Mouse (Mus musculus) testis, postnatal 10 days (tissue): ENCODE data around the gene Mocs2.
A peak's percentile ranks its signal among the peaks of the same experiment; 100 is the strongest.

ENCODE experiments used
- DNase-seq: peaks from one replicate; pipeline ENCODE4 v3.0.0; 2021; ENCODE audit warnings: low spot score

The Mocs2 gene

DNA sequence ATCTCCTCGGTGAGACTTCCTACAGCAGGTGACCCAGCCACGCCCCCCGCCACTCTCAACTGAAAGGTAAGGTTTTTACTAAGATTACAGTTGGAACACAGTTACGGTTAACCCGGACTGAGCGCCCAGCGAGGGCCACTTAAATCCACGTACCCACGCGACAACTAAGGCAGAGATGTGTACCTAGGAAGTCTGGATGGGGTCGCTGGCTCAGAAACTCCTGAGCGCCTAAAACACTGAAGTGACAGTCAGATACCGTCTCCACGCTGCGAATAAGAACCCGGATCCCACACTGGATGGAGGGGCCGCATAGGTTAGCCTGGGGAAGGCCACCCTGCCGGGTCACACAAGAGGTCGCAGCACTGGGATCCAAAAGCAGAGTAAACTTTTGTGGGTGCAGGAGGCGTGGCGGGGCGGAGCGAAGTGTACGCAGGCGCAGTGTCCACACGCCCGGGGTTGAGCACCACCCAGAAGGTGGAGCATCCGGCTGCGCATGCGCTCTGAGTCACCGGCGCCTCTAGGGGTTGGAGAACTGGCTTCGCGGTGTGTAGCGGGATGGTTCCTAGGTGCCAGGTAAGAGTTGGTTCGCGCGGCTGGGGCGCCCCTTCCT is at the start of gene Mocs2:
Gene Mocs2, plus strand, starts transcription at position 486 of the 610 bp plus-strand sequence.
- DNase-seq, result peak; percentile 97

DNA sequence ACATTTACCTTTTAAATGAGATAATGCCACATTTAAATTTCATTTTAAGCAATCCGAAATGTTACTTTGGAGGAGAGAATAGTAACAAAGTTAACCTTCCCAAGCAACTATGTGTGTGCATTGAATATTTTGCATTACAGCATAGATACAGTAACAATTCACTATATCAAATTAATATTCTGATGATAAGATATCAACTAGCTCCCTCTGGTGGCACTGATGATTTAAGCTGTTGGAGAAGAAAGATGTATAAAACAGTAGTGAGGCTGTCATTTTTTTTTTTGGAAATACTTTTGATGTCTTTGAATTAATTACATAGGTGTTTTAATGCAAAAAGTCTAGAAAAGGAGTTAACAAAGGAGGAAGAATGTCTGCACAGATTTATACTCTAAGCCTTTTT is 26.5 kb upstream of the Mocs2 start:
- no peak for DNase-seq

DNA sequence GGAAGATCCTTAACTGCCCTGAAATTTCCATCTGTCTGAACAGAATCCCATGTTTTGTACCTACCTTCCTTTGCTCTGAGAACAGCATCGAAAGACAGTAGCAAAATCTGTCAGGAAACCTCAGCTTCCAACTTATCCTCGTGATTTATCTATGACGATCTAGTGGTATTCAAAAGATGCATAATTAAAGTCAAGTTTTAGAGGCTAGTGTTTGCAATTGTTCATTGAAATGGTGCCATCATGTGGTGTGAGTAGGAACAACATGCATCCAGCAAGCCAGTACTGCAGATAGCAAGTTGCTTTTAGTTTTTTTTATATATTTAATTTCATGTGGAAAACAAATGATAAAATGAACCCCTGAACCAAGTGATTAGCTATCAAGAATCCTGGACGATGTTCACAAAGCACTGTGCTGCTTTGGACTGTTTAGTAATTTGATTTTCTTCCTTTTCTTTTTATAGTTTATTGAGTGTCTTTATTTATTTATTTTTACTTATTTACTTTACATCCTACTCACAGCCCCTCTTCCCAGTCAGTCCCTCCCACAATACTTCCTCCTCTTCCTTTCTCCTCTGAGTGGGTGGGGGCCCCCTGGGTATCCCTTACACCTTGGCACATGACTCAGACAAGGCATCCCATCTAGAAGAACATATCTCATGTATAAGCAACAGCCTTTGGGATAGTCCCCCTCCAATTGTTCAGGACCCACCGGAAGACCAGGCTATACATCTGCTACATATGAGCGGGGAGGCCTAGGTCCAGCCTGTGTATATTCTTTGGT is 24.6 kb upstream of the Mocs2 start:
- DNase-seq, result peak; percentile 74

DNA sequence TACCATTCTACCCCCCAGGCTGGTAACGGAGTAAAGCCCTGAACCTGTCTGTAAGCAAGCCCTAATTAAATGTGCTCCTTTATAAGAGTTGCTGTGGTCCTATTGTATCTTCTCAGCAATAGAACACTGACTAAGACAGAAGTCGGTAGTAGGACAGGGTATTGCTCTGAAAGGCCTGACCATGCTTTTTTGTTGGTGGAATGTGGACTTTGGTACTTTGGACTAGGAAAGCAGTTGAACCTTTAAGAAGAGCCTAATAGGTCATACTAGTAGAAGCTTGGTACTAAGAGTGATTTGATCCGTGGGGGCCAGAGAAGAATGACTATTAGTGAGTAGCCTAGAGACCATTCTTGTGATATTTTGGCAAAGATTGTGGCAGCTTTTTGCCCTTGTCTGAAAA is 16.2 kb upstream of the Mocs2 start:
- no peak for DNase-seq

DNA sequence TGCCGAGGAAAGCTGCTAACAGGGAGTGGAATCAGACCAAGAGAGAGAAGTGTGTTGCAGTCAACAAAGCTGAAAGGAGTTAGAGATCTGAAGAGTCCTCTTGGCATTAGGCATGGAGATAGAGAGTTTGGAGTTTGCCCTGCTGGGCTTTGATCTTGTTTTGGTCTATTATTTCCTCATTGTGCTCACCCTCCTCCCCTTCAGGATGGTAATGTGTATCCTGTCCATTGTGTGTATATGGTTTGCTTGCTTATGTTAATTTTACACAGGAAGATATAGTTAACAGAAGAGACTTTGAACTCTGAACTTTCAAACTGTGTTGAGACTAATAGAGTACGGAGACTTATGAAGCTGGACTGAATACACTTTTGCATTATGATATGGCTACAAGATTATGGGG is 15.1 kb upstream of the Mocs2 start:
- no peak for DNase-seq

DNA sequence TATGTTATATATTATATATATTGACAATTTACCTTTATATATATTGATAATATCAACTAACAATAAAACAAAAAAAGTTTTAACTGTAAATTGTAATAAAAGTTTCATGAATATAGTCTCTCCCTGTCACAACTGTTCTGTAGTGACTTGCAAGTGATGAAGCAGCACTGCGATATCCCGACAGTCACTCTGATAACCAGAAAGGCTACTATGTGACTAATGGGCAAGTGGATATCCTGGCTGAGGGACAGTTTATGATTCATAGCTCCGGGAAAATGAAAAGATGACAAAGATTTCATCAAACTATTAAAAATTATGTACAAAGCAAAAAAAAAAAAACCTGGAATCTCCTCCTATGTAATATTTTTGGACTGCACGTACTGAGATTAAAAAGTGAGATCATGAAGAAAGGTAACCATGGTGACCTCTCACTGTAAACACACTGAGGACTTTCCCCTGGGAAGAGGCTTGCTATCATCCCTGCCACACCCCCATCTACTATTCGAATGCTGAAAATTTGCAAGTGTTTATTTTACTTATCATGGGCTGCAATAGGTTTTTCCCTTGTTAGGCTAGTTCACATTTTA is 8.3 kb upstream of the Mocs2 start:
- no peak for DNase-seq

DNA sequence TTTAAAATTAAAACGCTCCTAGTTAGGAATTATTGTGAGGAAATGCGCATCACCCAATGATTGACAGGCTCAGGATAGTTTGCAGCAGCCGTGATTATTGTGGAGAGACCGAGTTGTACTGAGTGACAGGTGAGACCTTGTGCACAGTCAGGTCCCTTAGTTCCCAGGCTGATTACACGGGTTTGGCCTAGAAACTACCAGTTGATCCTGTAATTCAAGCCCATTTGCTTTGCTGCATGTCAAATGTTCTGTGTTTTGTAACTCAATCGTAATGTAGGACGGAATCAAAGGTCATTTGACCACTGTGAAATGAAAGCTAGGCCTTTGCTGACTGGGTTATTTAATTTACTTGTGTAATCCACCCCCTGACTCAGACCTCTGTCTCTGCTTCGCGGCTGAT is 477 bp downstream of the Mocs2 start:
- no peak for DNase-seq

DNA sequence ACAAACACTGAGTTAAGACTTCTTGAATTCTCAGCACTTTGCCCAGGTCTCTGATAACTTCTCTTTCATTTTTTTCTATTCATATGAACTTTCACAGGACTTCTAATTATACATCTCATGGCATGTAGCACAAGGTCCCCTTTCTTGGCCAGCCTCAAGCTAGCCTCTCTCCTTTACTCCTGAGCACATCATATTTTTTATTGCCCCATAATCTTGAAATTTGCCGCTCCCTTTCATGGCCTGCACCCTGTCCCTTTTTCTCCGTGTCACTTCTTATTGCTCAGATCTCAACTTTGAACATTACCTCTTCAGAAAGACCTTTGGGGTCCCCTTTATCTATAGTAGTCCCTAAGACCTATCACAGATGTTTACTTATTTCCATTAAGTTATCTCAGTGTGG is 4.8 kb downstream of the Mocs2 start:
- DNase-seq, result no peak

DNA sequence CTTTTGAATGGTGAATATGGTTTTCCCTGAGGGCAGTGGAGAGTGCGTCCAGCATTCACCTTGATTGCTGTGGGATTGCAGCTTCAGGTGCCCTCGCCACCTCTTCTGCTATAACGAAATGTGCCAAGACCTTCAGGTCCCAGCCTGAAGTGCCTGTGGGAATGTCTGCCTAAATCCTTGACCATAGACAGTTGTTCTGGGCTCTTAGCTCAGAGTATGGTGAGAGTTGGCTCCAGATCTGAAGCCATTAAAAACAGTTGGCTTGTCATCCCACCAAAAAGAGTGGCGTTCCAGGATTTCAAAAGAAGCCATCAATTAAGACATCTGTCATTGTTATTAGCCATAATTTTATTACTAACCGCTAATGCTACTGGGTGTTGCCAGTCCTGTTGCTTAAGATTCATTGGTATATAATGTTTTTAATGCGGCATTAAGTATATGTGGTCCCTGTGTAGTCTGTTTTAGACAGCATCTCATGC is 7.4 kb downstream of the Mocs2 start:
- no peak for DNase-seq

DNA sequence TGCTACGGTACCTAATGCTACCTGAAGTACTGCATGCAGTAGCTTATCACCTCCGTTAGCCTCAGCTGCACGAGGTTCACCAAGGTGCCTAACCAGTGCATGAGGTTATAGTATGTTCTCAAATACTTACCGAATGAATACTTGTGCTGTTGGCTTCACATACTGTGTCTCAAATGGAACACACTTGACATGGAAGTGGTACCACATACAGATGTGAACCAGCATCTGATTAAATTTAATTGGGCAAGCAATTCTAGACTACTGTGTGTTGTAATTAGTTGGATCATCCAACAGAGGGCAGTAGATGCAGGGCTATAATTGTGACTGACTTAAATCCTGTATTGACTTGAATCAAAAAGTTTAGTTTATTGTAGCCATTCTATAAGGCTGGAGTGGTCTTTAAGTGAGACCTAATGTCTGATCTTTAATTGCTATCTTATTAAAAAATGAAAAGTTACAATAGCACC is 13.4 kb downstream of the Mocs2 start:
- no peak for DNase-seq

DNA sequence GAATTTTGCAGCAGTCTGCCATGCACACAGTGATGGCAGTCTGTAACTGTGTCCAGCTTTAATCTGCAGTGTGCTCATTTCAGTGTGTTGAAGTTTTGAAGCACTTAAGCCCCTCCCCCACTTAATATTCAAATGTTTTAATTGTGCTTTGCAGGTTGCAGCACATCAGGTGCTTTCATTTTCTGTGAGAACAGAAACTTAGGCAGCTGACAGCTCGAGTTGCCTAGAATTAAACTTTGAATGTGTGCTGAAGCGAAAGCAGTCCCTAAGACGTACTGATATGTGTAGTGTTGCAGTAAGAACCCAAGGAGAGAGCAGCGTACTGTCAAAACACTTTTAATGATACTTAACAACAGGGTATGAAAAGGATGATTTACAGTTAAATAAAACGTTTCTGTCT is 14.7 kb downstream of the Mocs2 start:
- DNase-seq, result no peak

DNA sequence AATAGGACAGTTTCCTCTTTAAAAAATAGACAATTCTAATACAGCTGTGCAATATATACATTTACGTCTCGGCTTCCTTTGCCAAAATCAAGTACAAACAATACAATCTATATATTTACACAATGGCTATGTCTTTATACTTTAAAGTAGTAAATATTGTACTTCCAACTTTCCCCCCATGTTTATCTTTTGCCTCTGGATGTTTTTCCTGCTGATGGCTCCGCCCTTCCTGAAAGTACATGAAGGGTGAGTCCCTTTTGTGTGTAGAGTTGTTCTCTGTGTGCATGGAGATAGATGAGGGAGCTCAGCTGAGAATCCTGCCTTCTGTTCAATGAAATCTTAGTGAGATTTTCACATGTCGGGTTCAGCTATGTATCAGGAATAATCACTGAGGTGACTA is 15.3 kb downstream of the Mocs2 start:
- no peak for DNase-seq

DNA sequence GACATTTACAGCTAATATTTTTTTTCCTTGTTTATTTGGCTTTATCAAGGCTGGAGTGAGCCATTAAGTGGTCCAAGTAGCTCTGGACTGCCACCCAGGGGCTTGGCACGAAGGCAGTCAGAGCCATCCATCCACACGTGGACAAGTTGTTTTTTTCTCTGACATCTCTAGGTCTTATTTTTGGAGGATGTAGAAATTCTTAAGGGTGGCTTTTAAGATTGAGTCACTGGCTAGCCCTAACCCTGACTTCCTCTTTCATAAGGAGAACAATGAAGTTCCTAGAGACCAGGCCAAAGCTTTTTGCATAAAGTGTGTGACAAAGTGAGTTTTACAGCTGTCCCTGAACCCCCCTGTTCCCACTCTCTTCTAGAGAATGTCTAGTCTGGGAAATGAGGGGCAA is 16.5 kb downstream of the Mocs2 start:
- no peak for DNase-seq

DNA sequence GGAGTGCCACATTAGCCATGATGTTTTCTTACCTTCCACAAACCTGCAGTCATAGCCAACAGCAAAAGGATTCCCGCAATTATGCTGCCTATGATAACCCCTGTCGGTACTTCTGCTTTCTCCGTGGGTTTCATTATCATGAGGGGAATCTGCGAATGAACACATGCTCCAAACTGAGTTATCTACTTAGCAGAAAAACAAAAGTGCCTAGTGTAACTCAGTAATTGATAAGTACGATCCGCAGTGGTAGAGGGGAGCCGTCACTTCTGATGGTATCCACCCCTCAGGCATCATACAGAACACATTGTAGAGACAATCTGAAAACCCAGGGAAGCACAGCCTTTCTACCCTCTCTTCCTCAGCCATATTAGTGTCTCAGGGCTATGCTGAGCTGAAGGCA is 19.0 kb downstream of the Mocs2 start:
- no peak for DNase-seq

DNA sequence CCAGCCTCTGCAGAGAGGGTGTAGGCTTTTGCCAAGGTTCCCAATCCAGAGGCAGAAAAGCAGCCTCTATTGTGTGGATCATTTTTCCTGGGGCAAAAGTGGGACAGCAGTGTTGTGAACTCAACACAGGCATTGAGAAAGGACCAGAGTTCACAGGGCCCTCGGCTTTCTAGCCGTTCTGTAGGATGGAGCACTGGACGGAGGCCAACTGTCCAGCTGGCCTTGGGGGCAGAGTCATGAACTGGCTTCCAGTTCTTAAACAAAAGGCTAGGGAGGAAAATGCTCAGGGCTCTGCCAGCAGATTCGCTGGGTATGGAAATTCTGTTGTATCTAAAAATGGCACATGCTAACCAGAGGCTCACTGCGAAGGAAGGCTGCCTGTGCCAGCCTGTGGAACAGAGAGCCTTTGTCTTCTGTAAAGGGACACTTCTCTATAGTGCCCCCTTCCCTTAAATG is 20.5 kb downstream of the Mocs2 start:
- peak; percentile 74 for DNase-seq

DNA sequence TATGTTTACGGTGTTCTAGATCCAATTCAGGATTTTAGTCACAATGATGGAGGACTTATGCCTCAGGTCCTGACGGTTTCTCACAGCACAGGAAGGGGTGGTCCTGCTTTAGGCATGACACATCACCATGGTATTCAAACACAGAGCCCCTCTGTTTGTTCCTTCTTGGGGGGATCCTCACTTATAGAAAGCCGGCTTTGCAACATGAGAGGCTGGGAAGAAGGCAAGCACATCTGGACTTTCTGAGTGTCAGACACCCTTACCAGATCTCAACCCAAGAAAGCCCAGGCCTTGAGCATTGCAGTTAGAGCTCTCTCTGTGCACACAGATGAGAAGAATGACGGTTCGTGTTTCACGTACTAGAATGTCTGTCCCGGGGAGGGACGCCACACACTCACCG is 21.1 kb downstream of the Mocs2 start:
- DNase-seq, result no peak

DNA sequence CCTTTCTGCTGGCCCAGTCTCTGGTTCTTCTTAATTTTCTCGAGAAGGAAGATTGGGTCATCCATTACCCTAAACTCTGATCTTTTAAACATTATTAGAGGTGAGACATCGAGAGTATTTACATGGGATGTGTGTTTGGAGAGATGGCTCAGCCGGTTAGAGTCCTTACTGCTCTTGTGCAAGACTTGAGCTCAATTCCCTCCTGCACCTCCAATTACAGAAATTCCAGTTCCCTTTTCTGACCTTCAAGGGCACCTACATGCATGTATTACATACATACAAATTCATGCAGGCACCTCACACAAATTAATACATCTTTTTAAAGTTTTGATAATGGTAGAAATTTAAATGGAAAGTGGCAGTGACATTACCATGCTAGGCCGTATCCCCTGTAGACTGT is 22.5 kb downstream of the Mocs2 start:
- DNase-seq, result no peak

DNA sequence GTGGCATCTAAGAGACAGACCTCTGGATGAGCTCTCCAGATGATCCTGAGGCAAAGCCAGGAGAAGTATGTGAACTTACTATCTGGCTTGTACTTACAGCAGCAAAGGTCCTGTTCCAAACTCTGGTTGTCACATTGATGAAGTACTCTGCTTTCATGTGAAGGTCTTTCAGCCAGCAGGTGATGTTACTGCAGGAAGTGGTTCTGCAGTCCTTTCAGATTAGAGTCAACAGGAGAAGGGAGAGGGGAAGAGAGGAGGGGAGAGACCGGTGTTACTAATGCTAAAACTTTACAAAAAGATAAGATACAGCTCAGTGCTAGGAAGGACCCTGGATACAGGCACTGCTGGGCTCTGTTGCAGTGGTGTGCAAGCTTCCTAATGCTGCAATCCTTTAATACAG is 25.3 kb downstream of the Mocs2 start:
- no peak for DNase-seq

DNA sequence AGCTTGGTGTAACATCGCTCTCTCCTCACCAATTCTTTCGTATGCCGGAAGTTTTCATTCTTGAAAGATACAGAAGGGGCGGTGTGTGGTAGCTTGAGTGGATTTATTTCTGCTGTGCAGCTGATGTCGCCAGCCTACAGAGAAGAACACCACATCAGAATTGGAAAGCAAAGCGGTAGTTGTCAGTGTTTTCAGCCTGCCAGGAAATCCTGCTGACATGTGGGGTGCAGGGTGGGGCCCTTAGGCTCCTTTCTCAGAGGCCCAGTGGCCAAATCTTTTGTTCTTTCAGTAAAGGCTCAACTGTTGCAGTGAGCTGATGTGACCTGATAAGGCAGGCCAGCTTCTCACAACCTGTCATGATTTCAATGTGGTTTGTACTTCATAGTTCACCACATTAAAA is 27.8 kb downstream of the Mocs2 start:
- DNase-seq, result no peak

DNA sequence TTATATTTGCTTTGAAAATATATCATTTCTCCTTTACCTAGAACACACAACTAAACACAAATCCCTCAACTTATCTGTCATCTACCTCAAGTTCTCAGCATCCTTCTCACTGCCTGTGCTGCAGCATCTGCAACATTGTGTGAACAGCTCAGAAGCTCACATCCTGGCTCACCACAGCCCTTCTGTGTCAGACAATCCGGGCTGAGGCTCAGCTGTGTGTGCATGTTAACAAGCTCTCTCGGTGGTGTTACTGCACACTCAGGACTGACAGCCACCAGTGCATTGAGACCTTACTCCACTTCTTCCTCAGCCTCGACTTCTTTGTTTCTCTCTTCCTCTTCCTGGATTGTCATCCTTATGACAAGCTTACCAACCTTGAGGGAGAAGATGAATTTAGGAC is 30.9 kb downstream of the Mocs2 start:
- DNase-seq, result no peak

DNA sequence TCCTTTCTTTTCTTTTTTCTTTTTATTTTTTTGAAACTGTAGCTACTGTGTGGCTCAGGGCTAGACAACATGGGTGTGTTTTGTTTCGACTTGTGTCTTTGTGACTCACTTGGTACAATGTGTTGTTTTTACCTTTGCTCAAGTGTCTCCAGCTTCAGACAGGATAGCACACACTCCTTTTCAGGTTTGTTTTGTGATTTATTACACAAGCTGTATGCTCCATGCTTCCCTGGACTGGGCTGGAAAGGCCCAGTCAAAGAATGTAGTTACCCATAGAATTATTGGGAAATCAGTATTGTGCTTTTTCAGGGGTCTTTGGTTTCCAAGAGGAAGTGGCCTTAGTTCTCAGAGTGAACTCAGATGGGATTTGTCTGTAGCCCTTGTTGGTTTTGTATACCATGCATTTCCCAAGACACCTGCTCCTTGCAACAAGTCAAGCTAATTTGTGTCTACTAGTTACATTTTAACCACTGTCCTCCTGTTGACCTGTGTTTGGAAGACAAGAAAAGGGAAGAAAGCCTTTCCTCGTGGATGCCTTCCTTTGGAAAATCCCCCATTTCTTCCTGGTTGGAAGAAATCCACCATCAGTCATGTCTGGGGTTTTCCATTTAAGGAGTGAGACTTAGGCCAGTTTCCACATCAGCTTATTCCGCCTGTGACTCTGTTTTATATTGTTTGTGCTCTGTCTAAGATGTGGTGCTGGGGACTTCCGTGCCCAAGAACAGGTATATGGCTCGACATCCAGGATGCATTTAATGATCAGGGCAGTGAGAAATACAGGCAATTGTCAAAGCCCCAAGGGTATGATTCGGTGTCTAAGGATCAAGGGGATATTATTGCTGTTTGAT is 34.5 kb downstream of the Mocs2 start:
- DNase-seq, result no peak

DNA sequence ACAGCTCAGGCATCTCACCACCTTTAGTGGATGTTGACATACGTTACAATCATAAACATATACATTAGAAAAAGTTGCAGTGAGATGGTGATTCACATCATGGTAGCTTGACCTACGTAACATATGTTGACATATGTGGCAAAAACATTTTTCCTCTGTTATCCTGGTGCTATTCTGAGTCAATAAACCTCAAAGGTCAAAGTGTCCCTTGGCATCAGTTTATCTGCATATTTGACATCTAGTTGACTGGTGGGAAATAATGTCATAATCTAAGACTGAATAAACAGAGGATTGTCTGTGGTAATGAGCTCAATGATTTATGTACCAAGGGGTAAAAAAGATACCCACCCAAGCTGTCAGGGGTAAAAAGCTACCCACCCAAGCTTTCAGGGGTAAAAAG is 35.1 kb downstream of the Mocs2 start:
- DNase-seq, result no peak
